Mouse (Mus musculus) thymus, postnatal 25 days (tissue): ENCODE data around the gene Nt5dc3.

Experiments used
- DNase-seq: peaks from one replicate; pipeline ENCODE4 v3.0.0; 2022

Nt5dc3 gene

DNA sequence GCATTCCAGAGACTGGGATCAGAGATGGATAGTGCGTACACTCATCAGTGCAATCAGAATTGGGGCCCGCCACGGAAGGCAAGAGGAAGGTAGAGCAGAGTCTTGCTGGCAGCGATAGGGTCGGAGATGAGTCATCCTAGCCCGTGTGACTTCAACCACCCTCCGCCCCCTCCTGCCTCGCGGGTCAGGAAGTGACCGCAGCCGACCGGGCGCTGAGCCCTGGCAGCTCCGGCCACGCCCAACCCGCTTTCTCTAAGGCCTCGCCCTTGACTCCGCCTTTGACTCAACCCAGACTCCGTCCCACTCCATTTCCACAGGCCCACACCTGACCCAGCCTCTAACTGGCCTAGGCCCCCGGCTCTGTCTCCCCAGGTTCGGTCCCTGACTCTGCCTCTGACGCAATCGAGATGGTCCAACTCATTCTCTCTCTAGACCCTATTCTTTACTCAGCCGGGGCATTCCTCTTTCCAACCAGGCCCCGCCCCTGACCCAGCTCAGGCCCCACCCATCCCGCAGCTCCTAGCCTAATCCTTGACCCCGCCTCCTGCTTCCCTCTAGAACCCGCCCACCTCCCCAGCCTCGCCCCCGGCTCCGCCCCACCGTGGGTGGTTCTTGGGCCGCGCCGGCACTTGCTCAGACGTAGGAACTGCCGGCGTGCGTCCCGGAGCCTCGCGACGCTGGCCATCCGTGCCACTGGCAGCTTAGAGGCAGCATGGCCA is at the start of gene Nt5dc3:
Nt5dc3 (plus strand) TSS at position 608 of the 719 bp plus-strand sequence.
- peak; percentile 95 for DNase-seq

DNA sequence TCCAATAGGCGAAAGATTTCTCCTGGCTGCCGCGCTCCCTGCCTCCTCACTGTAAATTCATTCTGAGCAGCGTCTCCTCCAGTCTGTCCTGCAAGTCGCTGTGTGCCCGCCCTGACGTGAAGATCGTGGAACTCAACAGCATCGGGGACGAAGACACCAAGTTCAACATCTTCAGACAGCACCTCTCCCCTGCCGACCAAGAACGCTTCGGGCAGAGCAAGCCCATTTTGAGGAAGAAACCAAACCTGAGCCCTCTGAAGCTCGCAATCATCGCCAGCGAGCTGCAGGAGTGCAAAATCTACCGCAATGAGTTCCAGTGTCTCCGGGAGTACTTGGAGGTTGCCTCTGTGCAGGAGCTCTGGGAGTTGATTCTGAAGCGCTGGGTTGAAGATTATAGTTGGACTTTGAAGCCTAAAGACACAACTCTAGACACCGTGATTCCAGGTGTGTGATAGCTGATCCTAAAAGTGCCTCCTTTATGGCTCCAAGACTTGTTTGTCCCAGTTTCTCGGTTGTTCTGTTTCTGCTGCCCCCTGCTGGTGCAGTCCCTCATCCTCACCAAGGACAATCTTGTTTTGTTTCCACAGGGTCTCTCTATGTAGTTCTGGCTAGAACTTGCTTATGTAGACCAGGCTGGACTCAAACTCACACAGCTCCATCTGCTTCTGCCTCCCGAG is 47.8 kb upstream of the Nt5dc3 start:
- peak; percentile 91 for DNase-seq

DNA sequence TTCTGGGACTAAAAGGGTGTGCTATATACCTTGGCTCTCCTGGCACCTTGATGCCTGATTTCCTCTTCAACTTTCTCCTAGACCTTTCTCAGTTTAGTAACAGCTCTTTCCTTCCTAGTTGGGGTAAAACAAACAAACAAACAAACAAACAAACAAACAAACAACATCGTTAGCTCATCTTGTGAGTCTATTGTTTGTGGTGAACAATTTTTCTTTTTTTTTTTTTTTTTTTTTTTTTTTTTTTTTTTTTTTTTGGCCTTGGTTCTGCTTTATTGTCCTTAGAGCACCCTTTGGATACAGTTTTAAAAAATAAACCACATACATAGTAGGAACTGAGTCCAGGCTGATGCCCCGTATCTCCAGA is 47.3 kb upstream of the Nt5dc3 start:
- DNase-seq, result no peak

DNA sequence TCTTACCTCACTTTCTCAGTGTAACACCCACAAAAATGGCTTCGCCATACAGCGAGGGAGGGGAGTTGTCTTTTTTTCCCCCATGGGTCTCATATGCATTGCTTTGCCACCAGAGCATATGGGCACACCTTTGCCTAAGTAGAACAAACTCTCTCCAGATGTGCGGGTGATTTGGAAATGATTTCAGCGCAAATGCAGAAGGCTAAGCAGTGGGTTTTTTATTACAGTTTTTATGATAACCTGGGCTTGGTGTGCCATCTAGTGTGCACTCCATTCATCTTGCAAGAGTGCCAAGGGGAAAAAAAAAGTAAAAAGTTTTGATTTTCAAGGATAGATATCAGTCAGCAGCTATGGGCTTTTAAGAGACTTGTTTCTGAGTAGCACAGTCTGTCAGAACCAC is 43.8 kb upstream of the Nt5dc3 start:
- DNase-seq, result no peak

DNA sequence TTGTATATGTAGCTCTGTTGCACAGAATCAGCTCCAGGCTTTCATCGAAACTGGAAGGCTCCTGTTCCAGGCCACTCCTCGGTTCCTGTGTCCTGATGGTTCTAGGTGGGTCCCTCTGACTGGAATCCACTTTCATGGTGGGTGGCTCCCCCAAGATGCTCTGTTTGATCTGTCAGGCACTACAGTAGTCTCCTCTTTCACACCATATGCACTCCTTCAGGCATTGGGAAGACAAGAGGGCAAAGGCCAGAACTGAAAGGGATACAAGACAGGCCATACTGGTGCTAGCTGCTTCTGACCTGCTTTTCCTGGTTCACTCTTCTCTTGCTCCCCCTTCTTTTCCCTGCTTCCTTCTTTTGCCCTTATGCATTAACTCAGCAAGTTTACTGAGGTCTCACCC is 35.9 kb upstream of the Nt5dc3 start:
- DNase-seq, result no peak

DNA sequence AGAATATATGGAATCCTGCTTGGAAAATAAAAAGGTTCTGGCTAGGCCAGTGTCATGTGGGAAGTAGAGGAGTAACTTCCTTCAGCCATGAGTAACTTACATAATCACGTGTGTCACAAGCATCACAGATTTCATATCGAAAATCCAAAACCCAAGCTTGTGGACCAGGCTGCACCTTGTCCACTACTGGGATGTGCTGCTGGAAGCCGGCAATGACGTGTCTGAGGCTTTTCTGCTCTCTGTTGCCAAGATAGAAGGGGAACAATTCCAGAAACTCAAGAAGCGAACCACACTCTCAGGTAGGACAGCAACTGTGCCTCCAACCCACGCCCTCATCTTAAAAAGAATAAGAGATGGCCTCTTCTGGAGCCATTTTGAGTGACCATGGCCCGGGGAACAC is 34.5 kb upstream of the Nt5dc3 start:
- no peak for DNase-seq

DNA sequence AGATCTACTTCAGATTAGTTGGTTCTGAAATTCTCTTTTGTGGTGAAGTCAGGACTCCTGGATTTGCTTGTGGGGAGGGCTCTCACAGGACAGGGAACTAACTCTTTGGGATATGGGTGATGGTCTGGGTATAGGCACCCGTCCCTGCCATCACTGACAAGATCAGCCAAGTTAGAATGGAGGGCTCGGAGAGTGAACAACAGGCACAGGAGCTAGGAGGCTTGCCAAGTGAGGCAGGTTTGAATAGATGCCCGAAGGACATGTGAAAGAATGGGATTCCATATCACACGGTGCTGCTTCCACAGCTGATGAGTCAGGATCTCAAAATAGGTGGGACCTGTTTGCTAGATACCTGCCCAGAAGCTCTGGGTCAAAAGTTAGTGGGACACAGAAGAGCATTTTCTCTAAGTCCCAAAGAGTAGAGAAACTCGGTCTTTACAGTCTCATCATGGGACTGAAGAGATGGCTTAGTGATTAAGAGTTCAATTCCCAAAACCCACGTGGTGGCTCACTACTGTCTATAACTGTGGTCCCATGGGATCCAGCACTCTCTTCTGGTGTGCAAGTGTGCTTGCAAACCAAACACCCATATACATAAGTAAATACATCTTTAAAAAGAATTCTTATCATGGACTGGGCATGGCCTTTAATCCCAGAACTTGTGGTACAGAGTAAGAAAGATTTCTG is 22.8 kb upstream of the Nt5dc3 start:
- DNase-seq, result no peak

DNA sequence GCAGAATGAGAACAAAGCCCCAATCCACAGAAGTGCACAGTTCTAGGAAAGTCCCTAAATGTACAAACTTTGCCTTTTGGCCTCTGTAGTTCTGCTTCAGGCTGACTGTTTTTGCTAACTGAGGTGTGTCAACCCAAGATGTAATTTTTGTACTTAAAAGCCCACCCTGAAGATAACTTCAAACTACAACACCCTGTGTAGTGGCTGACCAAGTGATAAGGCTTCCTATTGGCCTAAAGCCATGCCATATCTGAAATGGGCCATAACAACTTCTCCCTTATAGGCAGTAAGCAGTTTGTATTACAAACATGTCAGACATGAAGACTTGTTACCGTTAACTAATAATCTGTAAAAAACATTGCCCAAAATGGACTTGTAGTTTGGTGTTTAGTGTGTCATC is 21.1 kb upstream of the Nt5dc3 start:
- DNase-seq, result no peak

DNA sequence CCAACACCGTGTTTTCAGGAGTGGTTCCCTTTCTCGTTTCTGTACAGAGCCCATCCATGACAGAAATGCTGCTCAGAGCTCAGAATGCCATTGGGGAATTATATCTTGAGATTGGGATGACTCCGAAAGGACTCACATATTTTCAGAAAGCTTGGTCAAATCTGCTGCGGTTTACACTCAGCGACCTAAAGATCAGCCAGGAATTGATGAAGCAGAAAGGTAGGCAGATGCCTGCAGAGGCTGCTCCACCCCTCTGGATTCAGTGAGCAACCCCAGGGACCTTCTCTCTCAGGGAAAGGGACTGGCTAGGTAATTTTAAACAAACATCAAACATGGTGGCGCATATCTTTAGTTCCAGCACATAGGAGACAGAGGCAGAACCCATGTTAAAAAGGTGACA is 20.6 kb upstream of the Nt5dc3 start:
- no peak for DNase-seq

DNA sequence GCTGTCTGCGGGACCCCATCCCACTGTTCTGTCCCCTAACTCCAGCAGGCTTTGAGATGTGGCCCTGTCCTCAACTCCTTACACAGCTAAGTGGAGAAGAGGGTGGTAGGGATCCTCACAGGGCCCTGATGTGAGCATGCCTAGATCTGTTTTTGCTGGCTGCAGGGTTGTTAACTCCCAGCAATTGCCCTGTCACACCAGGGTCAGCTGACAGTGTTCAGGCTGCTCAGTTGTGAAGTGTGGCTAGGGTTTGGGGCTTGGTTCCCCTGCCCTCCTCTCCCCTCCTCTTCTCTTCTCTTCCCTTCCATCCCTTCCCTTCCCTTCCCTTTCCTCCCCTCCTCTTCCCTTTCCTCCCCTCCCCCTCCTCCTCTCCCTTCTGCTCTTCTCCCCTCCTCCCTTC is 17.6 kb upstream of the Nt5dc3 start:
- DNase-seq, result no peak

DNA sequence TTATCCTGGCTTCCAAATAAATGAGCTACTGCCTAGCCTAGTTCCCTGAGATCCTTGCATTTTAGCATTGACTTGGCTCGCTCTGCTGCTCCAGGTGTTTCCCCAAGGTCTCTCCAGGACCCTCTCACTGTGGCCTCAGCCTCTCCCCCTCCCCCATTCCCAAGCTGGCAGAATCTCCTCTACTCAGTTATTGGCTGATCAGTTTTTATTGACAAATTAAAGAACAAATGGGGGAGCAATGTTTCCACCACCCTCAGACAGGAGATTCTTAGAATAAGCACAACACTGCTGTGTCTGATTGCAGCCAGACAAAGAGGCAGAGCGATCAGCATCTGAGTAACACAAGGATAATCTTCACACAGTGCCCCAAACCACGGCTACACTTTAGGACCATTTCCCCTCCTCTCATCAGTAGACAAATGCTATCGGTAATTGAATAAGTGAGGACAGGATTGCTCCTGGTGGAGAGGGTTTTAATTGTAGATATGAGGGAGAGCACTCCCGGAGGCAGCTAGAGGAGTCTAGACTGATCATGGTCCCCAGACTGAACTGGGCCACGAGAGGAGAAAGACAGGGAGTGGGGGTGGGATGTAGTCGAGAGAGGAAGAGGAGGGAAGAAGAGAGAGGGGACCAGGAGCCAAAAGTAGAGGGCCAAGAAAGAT is 17.0 kb upstream of the Nt5dc3 start:
- no peak for DNase-seq

DNA sequence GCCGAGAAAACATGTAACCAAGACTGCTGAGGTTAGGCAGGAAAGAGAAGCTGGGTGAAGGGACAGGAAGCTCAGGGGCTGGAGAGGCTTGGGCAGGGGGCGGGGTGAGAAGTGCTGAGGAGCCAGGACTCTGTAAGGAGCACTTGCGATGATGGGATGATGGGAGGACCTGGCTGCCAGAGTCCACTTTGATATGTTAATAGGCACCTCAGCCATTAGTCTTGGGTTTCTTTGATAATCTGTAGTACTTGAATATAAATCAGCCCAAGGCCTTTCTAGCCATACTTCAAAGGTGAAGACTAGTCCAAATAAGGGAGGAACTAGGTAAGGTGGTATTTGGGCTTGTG is 16.4 kb upstream of the Nt5dc3 start:
- no peak for DNase-seq

DNA sequence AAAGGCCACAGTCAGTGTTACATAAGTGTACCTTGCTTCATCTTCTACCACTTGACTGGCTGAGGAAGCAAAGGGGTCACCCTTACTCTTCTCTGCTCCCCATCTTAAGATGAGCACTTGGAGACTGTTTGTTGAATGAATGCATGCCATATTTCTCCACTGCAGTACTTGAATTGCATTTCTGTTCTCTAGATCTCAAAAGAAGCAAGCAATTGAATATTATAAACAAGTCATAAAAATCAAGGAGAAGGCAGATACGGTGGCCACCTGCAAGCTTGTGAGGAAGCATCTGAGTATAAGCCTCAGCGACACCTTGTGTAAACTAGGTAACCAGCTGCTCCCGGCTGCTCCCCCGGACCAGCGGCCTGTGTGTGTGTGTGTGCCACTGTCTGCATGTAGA is 15.1 kb upstream of the Nt5dc3 start, which contains the start of gene Gm49358:
Gm49358 (plus strand) TSS at position 301 of the 400 bp plus-strand sequence.
- no peak for DNase-seq

DNA sequence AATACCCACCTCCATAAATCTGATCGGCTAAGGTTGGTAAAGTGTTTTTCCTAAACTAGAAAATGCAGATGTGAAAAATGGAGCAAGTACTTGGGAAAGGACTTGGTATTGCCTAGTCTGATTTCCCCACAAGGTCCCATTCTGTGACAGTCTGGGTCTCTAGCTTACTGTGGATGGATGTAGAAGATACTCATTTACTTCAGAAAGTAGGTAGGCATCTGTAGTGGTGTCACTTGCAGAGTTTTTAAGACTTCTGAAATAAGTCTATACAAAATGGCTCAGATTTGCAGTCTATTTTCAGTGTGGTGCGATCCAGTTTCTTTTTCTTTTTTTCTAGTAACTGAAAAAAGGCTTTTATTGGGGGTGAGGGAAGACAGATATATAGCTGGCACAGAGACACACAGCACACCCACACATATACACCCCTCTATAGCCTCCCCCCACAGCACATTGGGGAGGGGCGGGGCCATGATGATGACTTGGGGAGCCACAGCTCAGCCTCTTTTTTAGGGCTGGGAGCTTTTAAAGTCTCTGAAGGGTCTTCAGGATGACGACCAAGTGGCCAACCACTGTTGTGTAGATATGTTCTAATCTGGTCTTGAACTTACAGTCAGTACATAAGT is 13.3 kb upstream of the Nt5dc3 start:
- DNase-seq, result no peak

DNA sequence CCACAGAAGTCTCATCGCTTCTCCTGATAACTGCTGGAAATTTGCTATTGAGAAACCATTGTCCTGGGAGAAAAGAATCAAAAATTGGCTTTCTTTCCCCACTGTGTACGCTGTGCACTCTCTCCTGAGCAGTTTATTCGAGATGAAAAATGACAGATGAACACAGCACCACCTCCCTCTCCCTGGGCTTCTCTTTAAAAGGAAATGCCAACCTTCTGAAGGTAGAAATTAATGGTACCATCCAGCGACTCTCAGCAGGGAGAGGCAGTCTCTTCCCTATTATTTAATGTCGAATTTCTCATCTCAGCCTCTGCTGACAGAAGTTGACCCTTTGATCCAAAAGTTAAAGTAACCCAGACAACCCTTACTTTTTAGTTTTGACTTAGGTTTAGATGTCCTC is 9.6 kb upstream of the Nt5dc3 start:
- DNase-seq, result no peak

DNA sequence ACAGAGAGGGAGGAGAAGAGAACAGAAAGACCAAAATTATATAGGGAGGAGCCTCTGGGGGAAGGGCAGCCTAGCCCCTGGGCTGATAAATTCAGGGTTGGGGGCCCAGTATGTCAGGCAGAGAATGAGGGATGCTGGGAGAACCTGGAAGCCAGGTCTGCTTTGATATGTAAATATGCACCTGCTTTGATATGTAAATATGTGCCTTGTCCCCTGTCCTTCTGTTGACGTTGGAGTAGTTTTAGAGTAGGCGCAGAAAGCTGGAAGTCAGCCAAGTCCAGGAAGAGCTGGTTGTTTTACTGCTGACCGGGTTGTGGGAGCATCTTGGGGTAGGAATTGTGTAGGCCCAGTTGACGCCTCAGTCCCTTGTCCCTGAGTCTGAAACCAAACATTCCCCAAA is 9.0 kb upstream of the Nt5dc3 start:
- no peak for DNase-seq

DNA sequence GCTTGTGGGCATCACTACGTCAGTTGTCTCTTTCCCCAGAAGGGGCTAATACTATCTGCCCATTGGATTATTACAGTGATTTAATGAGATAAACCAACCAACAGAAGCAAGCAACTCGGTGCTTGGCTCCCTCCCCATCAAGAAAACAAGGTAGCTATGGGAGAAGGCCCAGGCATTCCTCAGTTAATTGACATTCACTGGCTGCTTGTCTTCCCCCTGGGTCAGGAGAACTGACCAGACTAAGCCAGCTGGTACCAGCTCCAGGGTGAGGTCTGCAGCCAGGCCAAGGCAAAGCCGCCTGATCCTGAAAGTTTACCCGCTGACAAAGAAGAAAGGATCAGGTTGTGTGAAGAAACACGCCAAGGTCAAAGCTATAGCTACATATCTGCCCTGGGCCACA is 7.1 kb upstream of the Nt5dc3 start:
- no peak for DNase-seq

DNA sequence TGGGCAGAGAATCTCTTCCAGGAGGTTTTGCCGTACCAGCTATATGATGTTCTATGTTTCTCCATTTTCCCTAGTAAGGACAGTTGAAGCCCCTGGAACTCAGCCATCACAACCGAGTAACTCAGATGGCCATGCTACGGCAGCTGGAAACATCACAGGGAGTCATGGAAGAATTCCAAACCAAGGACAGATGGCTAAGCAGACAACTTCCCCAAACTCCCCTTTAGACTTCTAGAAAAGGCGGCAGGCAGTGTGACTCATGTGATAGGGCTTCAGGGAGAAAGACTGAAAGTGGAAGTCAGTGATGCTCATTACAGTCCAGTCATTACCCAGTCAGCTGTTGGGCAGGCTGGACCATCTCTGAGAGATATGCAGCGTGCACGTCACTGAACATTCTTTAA is 6.6 kb upstream of the Nt5dc3 start:
- no peak for DNase-seq

DNA sequence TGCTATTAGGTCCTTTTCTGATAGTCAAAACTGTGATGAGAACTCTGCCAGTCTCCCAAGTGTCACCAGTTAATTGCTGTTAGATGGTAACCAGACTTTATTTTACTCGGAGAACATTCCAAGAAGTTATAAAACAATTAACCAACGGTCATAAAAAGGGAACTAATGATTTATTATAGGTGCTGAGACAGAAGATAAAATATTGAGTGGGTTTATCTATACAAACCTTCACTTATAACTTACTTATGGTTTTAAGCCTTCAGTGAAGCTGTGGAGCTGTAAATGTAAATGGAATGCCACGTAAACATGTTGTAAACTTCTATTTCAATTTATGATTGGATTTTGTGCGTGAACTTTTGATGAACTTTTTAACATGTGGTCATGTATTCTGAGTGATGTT is 5.4 kb upstream of the Nt5dc3 start:
- no peak for DNase-seq

DNA sequence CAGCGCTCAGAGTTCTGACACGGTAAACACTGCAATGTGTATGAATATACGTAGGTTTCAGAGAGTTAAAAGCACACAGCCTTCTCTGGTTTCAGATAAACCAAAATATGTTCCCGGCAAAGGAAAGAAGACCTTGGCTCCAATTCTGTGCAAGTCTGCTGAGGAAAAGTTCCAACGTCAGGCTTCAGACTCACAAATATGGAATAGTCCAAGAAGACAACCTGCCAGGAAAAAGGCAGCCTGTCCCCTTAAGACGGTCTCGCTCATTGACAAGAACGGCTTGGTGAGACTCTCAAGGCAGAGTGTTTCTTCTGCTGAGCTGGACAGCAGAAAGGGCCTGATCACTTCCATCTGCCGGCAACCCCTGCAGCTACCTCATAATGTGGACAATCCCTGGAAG is 2.5 kb upstream of the Nt5dc3 start:
- DNase-seq, result no peak

DNA sequence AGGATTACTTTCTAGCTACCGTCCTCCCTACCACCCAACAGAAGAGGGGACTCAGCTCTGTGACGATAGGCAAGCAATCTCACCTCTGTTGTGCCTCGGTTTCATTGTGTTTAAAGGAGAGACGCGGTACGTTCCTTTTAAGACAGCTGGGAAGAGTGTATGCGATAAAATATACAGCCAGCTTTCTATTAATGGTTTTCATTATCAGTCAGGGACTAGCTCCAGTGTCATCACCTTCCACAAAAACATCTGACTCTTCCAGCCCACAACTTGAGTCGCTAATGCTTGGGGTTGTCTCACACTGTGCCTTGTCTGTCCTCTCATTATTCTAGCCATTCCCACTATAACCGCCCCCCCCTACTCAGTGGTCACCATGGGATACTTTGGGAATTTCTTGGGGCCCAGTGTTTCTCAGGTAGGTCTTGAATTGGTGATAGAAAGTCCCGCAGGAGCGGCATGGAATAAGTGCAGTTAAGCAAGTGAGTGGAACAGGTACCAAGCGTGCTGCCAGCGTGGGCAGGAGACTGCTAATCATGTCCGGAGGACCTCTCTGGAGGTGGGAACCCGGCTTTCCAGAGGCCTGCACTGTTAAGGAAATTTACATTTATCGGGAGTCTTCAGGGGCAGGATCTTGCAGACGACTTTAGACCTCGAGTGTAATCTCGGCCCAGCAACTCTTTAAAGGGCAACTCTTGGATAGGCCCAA is 1.0 kb upstream of the Nt5dc3 start:
- DNase-seq, result no peak

DNA sequence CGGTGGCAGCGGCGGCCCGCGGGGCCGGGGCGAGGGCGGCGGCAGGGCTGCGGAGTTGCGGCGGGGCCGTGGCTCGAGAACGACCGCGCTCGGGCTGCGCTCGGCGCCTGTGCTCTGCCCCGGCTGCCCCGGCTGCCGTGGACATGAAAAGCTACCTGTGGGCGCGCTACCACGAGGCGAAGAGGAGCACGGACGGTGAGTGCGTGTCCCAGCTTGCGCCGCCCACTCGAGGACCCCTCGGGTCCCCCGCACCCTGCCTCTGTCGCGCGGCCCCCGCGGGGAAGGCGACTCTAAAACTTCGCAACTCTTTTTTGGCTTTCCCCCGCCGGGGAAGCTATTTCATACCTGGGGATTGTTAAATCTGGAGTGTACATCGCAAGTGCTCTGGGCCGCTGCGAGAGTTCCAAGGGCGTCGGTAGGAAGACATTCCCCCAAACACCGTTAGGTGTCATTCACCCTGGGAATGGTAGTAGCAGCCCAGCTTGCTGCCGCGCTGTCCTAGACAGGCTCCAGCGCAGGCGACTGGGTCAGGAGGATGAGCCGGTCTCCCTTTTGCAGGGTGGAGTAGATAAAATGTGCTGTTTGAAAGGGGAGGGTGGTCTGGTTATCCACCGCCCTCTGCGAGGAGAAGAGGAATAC is 431 bp downstream of the Nt5dc3 start:
- DNase-seq, result no peak
